Mouse (Mus musculus): ENCODE measurements around the gene Zfhx2. TPM values are rescaled to one million over a fixed set of nuclear protein-coding genes. Genes with fewer than 3 reads are reported as not detected.
A peak's percentile ranks its signal among the peaks of the same experiment; 100 is the strongest.

Gene Zfhx2
- polyA plus RNA-seq, 1 experiment = 0.98 TPM

GRCm38 (mm10) chr14:55055167-55055834 is 36.8 kb downstream of the Zfhx2 start:
- Histone ChIP-seq H3K79me2 (ENCODE audit: control insufficient read depth, insufficient read depth) (no peaks in the 10 kb centered on the region), H3ac (ENCODE audit: control insufficient read depth, insufficient read length) (no peak overlapping the region), H3K27me3 (ENCODE audit: control insufficient read depth, insufficient read depth, insufficient read length) (no peaks in the 10 kb centered on the region), H3K4me2 (ENCODE audit: low read depth) (peak overlapping the region; percentile 52), H3K36me3 (ENCODE audit: control insufficient read depth, insufficient read depth) (no peaks in the 10 kb centered on the region), H3K4me3 (no peak overlapping the region)
- peak in 2 of 3 experiments; percentile 55 to 68 for TF ChIP-seq MYOD1 (IDR thresholded peaks at IDR 0.05; ENCODE audit: control insufficient read depth in 1 of 3, insufficient read length in 2 of 3, low read depth in 2 of 3)
- TF ChIP-seq TCF12 (IDR thresholded peaks at IDR 0.05; ENCODE audit: insufficient read depth, poor library complexity, severe bottlenecking) = no peak
- TF ChIP-seq CEBPB (IDR thresholded peaks at IDR 0.05; ENCODE audit: insufficient read depth, poor library complexity, severe bottlenecking) = peak; percentile 58; the same call in 1 of the 2 replicates
- TF ChIP-seq SRF (IDR thresholded peaks at IDR 0.05; ENCODE audit: control insufficient read depth, insufficient read length, low read depth) = no peak
- no peak for TF ChIP-seq E2F4 (IDR thresholded peaks at IDR 0.05; ENCODE audit: insufficient read depth)
- TF ChIP-seq REST (IDR thresholded peaks at IDR 0.05; ENCODE audit: insufficient read depth, insufficient read length) = no peak
- no peak for TF ChIP-seq POLR2A (IDR thresholded peaks at IDR 0.05; ENCODE audit: insufficient read length, low read depth)
- no peak for TF ChIP-seq POLR2AphosphoS2 (IDR thresholded peaks at IDR 0.05; ENCODE audit: insufficient read length, low read depth)
- TF ChIP-seq MAX (IDR thresholded peaks at IDR 0.05; ENCODE audit: low read depth) = peak; percentile 90
- TF ChIP-seq USF1 (IDR thresholded peaks at IDR 0.05; ENCODE audit: low read depth) = peak; percentile 92
- peak in 1 of 3 experiments; percentile 36 for TF ChIP-seq MYOG (IDR thresholded peaks at IDR 0.05; ENCODE audit: control insufficient read depth in 1 of 3, insufficient read depth in 1 of 3, insufficient read length in 2 of 3, low read depth in 2 of 3)
- TF ChIP-seq TCF3 (IDR thresholded peaks at IDR 0.05; ENCODE audit: insufficient read length, low read depth) = no peak

GRCm38 (mm10) chr14:55054191-55054749 is 37.9 kb downstream of the Zfhx2 start:
- Histone ChIP-seq H3K27me3 (ENCODE audit: control insufficient read depth, insufficient read depth, insufficient read length) (no peaks in the 10 kb centered on the region), H3K79me2 (ENCODE audit: control insufficient read depth, insufficient read depth) (no peaks in the 10 kb centered on the region), H3K4me2 (ENCODE audit: low read depth) (peak overlapping the region; percentile 43), H3K36me3 (ENCODE audit: control insufficient read depth, insufficient read depth) (no peaks in the 10 kb centered on the region), H3K4me3 (no peak overlapping the region), H3ac (ENCODE audit: control insufficient read depth, insufficient read length) (no peak overlapping the region)
- no peak for TF ChIP-seq TCF3 (IDR thresholded peaks at IDR 0.05; ENCODE audit: insufficient read length, low read depth)
- no peak for TF ChIP-seq USF1 (IDR thresholded peaks at IDR 0.05; ENCODE audit: low read depth)
- TF ChIP-seq TCF12 (IDR thresholded peaks at IDR 0.05; ENCODE audit: insufficient read depth, poor library complexity, severe bottlenecking) = no peak
- no peak for TF ChIP-seq MAX (IDR thresholded peaks at IDR 0.05; ENCODE audit: low read depth)
- no peak for TF ChIP-seq E2F4 (IDR thresholded peaks at IDR 0.05; ENCODE audit: insufficient read depth)
- no peak for TF ChIP-seq SRF (IDR thresholded peaks at IDR 0.05; ENCODE audit: control insufficient read depth, insufficient read length, low read depth)
- no peak for TF ChIP-seq CEBPB (IDR thresholded peaks at IDR 0.05; ENCODE audit: insufficient read depth, poor library complexity, severe bottlenecking)
- TF ChIP-seq POLR2AphosphoS2 (IDR thresholded peaks at IDR 0.05; ENCODE audit: insufficient read length, low read depth) = no peak
- no peak for TF ChIP-seq MYOD1 (IDR thresholded peaks at IDR 0.05; ENCODE audit: control insufficient read depth in 1 of 3, insufficient read length in 2 of 3, low read depth in 2 of 3)
- TF ChIP-seq REST (IDR thresholded peaks at IDR 0.05; ENCODE audit: insufficient read depth, insufficient read length) = no peak

- no peaks in the 10 kb centered on the region for H3K36me3 ChIP-seq (ENCODE audit: control insufficient read depth, insufficient read depth)
- H3K27me3 ChIP-seq (ENCODE audit: control insufficient read depth, insufficient read depth, insufficient read length) = no peaks in the 10 kb centered on the region
- no peak overlapping the region for H3ac ChIP-seq (ENCODE audit: control insufficient read depth, insufficient read length)
- H3K4me3 ChIP-seq = no peak overlapping the region
- H3K79me2 ChIP-seq (ENCODE audit: control insufficient read depth, insufficient read depth) = no peaks in the 10 kb centered on the region
- peak in 1 of 3 experiments; percentile 9 for TF ChIP-seq MYOD1 (IDR thresholded peaks at IDR 0.05; ENCODE audit: control insufficient read depth in 1 of 3, insufficient read length in 2 of 3, low read depth in 2 of 3)
- no peak for TF ChIP-seq MAX (IDR thresholded peaks at IDR 0.05; ENCODE audit: low read depth)
- TF ChIP-seq POLR2A (IDR thresholded peaks at IDR 0.05; ENCODE audit: insufficient read length, low read depth) = peak; percentile 14
- H3K4me2 ChIP-seq (ENCODE audit: low read depth) = no peak overlapping the region
Observed at GRCm38 (mm10) chr14:55053708-55054190, 38.4 kb downstream of the Zfhx2 start.

- no peak overlapping the region for H3K4me2 ChIP-seq (ENCODE audit: low read depth)
- H3K27me3 ChIP-seq (ENCODE audit: control insufficient read depth, insufficient read depth, insufficient read length) = no peaks in the 10 kb centered on the region
- H3K4me3 ChIP-seq = no peak overlapping the region
- no peaks in the 10 kb centered on the region for H3K79me2 ChIP-seq (ENCODE audit: control insufficient read depth, insufficient read depth)
- H3ac ChIP-seq (ENCODE audit: control insufficient read depth, insufficient read length) = no peak overlapping the region
- TF ChIP-seq TCF12 (IDR thresholded peaks at IDR 0.05; ENCODE audit: insufficient read depth, poor library complexity, severe bottlenecking) (no peak), CEBPB (IDR thresholded peaks at IDR 0.05; ENCODE audit: insufficient read depth, poor library complexity, severe bottlenecking) (no peak), MAX (IDR thresholded peaks at IDR 0.05; ENCODE audit: low read depth) (no peak), MYOG (IDR thresholded peaks at IDR 0.05; ENCODE audit: control insufficient read depth in 1 of 3, insufficient read depth in 1 of 3, insufficient read length in 2 of 3, low read depth in 2 of 3) (no peak), POLR2AphosphoS2 (IDR thresholded peaks at IDR 0.05; ENCODE audit: insufficient read length, low read depth) (no peak), E2F4 (IDR thresholded peaks at IDR 0.05; ENCODE audit: insufficient read depth) (no peak), TCF3 (IDR thresholded peaks at IDR 0.05; ENCODE audit: insufficient read length, low read depth) (no peak), USF1 (IDR thresholded peaks at IDR 0.05; ENCODE audit: low read depth) (no peak), POLR2A (IDR thresholded peaks at IDR 0.05; ENCODE audit: insufficient read length, low read depth) (no peak), MYOD1 (IDR thresholded peaks at IDR 0.05; ENCODE audit: control insufficient read depth in 1 of 3, insufficient read length in 2 of 3, low read depth in 2 of 3) (no peak)
- no peaks in the 10 kb centered on the region for H3K36me3 ChIP-seq (ENCODE audit: control insufficient read depth, insufficient read depth)
Observed at GRCm38 (mm10) chr14:55053050-55053449, 39.1 kb downstream of the Zfhx2 start.

All from myocyte (in vitro differentiated cells).